Mouse (Mus musculus) hindbrain, embryonic 12.5 days (tissue): ENCODE measurements around the gene Cebpe. TPM values are rescaled to one million over a fixed set of nuclear protein-coding genes. Genes with fewer than 3 reads are reported as not detected.

Experiments
- ATAC-seq: fragments of 200-750 bp; cut with Nextera tagmentation; 2 replicates; pipeline ENCODE4 v1.8.0; 2017; ENCODE audit warnings: moderate TSS enrichment; ENCODE audit not compliant: low FRiP score
- H3K27ac ChIP-seq: fragments of 300-500 bp; sonication (generic); 2 replicates; pipeline ENCODE4 v1.5.1; 2016; ENCODE audit warnings: mild to moderate bottlenecking
- H3K27me3 ChIP-seq: fragments of 300-500 bp; sonication (generic); 2 replicates; pipeline ENCODE4 v1.6.1; 2016; ENCODE audit warnings: mild to moderate bottlenecking
- H3K36me3 ChIP-seq: fragments of 300-500 bp; sonication (generic); 2 replicates; pipeline ENCODE4 v1.6.1; 2016; ENCODE audit warnings: mild to moderate bottlenecking
- H3K4me1 ChIP-seq: fragments of 300-500 bp; sonication (generic); 2 replicates; pipeline ENCODE4 v1.6.1; 2016
- H3K4me2 ChIP-seq: fragments of 300-500 bp; sonication (generic); replicated peaks from 2 replicates; pipeline ENCODE4 v1.6.1; 2016; ENCODE audit warnings: mild to moderate bottlenecking
- H3K4me3 ChIP-seq: fragments of 300-500 bp; sonication (generic); 2 replicates; pipeline ENCODE4 v1.5.1; 2016; ENCODE audit warnings: mild to moderate bottlenecking
- H3K9ac ChIP-seq: fragments of 300-500 bp; sonication (generic); 2 replicates; pipeline ENCODE4 v1.6.1; 2016; ENCODE audit warnings: mild to moderate bottlenecking, moderate library complexity
- H3K9me3 ChIP-seq: fragments of 300-500 bp; sonication (generic); replicated peaks from 2 replicates; pipeline ENCODE4 v1.6.1; 2016; ENCODE audit warnings: mild to moderate bottlenecking
- WGBS: fragments of 180-500 bp; shearing (Covaris S2); methylation state at CpG from one replicate; pipeline ENCODE4 v1.1.7; 2016; 5-methylcytosine and 5-hydroxymethylcytosine counted together
- polyA plus RNA-seq: library from polyadenylated mRNA; unstranded; fragments of >200 nt; fragmentation: Nextera tagmentation; extraction: Ambion mirVana; gene quantifications from 2 replicates; pipeline ENCODE4 v1.2.1, GENCODE M21; 2016

Cebpe gene
- polyA plus RNA-seq, 1 experiment from 2014 or later: not detected

DNA sequence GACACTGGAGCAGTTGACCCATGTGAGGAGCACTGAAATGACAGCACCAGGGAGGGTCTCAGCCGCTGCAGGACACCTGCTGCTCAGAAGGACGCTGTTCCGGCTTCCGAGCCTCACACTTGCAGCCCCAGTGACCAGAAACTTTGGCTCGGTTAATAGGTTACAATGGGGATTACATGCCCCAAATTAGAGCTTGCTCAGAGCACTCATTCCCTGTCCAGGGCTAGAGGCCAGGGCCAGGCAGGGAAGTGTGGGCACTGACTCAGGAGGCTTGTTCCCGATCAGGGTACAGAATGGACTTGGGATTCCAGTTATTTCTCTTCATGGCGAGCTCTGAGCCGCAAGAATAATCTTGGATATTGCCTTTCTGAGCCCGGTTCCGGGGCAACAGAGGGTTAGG, 25.7 kb upstream of the Cebpe start:
- Histone ChIP-seq H3K4me1 (no peaks in the 10 kb centered on the region), H3K4me3 (no peak overlapping the region), H3K9ac (no peak overlapping the region), H3K36me3 (no peaks in the 10 kb centered on the region), H3K4me2 (no peak overlapping the region), H3K27ac (no peak overlapping the region), H3K9me3 (no peaks in the 10 kb centered on the region), H3K27me3 (no peaks in the 10 kb centered on the region)
- 70% methylated on average over 10 of the region's 10 CpGs for WGBS
- no peak for ATAC-seq

DNA sequence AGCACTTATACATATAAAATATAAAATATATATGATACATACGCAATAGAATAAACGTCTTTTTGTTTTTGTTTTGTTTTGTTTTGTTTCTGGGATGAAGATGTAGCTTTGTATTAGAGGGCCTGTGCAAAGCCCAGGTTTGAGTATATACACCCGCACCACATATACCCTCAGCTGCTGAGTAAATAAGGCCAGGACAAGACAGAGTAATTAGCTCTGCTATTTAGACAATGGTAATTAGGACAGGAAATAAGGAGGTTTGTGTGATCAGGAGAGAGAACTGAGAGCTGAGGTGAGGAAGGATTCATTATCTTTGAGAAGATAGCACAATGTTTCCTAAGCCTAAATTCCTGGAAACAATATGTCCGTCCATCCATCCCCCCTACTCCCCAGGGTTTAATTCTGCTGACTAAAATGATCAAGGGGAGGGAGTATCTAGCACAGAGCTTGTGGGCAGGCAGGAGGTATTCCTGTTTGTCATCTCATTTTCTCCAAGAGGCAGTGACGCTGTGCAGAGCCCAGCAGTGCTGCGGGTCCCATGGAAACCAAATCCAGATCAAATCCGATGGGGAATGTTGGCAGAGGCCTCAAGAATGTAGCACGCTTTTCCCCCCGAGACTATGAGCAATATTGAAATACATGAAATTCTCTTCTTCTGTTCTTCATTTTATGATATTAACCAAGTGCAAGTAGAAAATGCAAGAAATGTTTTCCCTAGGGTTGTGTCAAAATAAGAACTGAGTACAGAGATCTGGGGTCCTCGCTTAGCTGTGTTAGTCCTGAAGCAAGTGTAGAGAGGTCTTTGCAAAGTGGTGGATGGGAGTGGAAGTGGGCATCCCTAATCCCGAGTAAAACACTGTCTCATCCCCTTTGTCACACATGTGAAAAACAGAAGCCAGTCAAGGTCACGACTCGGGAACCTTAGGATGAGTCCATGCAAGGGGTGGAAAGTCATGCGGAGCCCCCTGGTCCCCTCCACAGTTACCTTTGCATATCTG, 24.9 kb upstream of the Cebpe start:
- H3K27me3 ChIP-seq: no peaks in the 10 kb centered on the region
- H3K4me3 ChIP-seq: no peak overlapping the region
- ATAC-seq: no peak
- H3K9ac ChIP-seq: no peak overlapping the region
- H3K9me3 ChIP-seq: no peaks in the 10 kb centered on the region
- H3K36me3 ChIP-seq: no peaks in the 10 kb centered on the region
- WGBS: 68% methylated on average over 14 of the region's 14 CpGs
- peak overlapping the region; percentile 46 for H3K27ac ChIP-seq
- no peak overlapping the region for H3K4me2 ChIP-seq
- no peaks in the 10 kb centered on the region for H3K4me1 ChIP-seq

DNA sequence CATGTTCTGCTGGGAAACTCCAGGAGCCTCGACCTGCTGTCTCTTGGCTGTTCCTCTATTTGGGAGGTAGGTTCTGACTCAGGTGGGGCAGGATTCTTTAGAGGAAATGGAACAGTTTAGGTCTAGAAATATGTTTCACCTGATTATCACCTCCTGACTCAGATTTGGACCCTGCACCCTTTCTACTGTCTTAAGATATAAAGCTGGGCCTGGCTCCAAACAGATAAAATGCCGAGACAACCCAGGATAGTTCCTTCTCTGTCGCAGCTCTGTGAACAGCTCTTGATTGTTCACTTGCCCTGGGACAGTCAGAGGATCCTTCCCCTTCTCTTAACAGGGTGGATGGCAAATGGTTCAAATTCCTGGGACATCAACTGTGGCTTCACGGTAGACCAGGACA, 23.2 kb upstream of the Cebpe start:
- WGBS: 79% methylated on average over 4 of the region's 4 CpGs
- no peaks in the 10 kb centered on the region for H3K4me1 ChIP-seq

DNA sequence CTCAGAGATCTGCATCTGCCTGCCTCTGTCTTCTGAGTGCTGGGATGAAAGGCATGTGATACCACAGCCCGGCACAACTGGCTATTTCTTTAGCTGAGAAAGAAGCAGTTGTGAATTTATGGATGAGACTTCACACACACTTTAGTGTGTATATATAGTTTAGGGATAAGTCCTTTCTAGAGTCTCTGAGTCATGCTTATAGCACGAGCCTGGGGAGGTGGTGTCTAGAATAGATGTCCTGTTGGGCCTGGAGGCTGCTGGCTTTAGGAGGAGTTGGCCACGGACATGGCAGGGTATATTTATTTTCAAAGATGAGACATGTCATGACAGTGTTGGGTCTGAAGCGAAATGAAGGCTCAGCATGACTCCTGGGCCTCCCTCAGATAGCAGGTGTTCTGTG, 22.0 kb upstream of the Cebpe start:
- no peak overlapping the region for H3K4me3 ChIP-seq
- H3K9me3 ChIP-seq: no peaks in the 10 kb centered on the region
- no peak overlapping the region for H3K4me2 ChIP-seq
- no peak overlapping the region for H3K9ac ChIP-seq
- H3K36me3 ChIP-seq: no peaks in the 10 kb centered on the region
- 79% methylated on average over 4 of the region's 4 CpGs for whole genome bisulfite sequencing
- ATAC-seq: no peak
- H3K4me1 ChIP-seq: no peaks in the 10 kb centered on the region
- no peak overlapping the region for H3K27ac ChIP-seq
- H3K27me3 ChIP-seq: no peaks in the 10 kb centered on the region

More for the DNA sequence above, 23.2 kb upstream of the Cebpe start:
- Histone ChIP-seq H3K36me3 (no peaks in the 10 kb centered on the region), H3K4me2 (no peak overlapping the region), H3K9ac (no peak overlapping the region), H3K27me3 (no peaks in the 10 kb centered on the region), H3K4me3 (no peak overlapping the region), H3K27ac (no peak overlapping the region), H3K9me3 (no peaks in the 10 kb centered on the region)
- no peak for ATAC-seq

DNA sequence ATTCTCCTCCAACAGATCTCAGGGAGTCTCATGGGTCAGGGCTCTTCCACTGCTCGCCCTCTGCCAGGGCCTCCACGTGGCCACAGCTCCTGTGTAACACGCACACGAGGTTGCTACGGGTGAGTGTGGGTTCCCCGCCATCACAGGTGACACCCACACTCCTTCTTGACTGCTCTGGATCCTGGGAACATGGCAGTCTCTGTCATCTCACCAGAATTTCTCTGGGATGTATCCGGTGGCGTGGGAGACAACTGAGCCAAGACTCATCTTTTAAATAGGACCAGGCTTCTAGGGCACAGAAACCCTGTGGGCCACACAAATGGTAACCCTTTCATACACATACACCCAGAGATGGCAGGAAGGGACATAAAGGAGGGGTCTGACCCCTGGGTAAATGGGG, 20.2 kb upstream of the Cebpe start:
- WGBS: 93% methylated on average over 8 of the region's 8 CpGs
- no peaks in the 10 kb centered on the region for H3K36me3 ChIP-seq
- H3K27ac ChIP-seq: no peak overlapping the region
- H3K9ac ChIP-seq: no peak overlapping the region
- no peaks in the 10 kb centered on the region for H3K27me3 ChIP-seq
- H3K4me1 ChIP-seq: no peaks in the 10 kb centered on the region
- no peak for ATAC-seq
- H3K4me3 ChIP-seq: no peak overlapping the region
- no peak overlapping the region for H3K4me2 ChIP-seq
- no peaks in the 10 kb centered on the region for H3K9me3 ChIP-seq

DNA sequence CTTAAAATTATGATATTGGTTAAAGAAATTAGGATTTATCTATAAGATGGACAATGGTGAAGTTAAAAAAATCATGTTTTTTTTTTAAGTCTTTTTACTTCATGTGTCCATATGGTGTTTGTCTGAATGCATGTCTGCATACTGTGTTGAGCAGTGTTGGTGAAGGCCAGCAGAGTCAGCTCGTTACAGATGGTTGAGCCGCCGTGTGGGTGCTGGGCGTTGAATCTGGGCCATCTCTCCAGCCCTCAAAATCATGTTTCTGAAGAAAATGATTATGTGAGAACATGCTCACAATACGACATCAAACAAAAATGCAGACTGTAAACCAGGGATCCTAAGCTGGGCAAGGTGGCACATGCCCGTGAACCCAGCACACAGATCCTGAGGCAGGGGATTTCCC, 18.3 kb upstream of the Cebpe start:
- no peak for ATAC-seq
- H3K4me1 ChIP-seq: no peaks in the 10 kb centered on the region
- H3K27ac ChIP-seq: no peak overlapping the region
- H3K9me3 ChIP-seq: no peaks in the 10 kb centered on the region
- H3K4me2 ChIP-seq: no peak overlapping the region
- no peak overlapping the region for H3K9ac ChIP-seq
- H3K27me3 ChIP-seq: no peaks in the 10 kb centered on the region
- 94% methylated on average over 6 of the region's 6 CpGs for WGBS
- no peaks in the 10 kb centered on the region for H3K36me3 ChIP-seq
- H3K4me3 ChIP-seq: no peak overlapping the region

DNA sequence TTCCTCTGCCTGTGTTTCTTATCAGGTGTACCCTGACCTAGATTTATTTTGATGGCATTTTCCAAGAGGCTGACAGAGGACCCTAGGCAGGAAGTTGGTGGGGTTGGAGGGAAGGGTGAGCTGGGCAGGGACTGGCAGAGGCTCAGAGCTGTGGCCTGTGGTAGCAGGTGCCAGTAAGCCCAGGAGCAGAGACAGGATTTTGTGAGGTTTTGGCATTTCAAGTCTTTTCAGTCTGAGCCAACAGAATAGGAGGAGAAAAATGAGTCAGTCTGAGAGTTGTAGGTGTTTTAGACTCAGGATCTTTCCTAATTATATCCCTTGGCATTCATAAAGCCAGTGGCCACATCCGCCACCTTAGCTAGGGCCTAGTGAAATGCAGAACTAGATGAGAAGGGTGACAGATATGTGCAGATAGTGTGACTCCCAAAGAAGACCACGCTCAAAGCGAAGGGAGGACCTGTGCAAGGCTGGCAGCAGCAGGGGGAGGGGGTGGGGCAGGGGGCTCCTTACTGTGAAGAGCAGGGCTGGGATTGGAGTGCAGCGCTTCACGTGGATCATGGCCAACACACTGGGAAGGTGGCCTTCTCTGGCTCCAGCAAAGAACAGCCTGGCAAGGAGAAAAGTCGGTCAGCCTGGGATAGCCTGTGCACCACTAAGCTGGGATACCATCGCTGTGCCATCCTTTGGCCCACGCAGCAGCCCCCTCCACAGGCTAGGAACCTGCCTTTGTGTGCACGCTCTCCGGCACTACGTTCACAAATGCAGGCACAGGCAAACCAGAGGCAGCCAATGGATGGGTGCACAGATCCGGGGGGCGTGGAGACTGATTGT, 17.1 kb upstream of the Cebpe start:
- H3K36me3 ChIP-seq: no peaks in the 10 kb centered on the region
- H3K9me3 ChIP-seq: no peaks in the 10 kb centered on the region
- no peaks in the 10 kb centered on the region for H3K4me1 ChIP-seq
- no peak for ATAC-seq
- H3K9ac ChIP-seq: no peak overlapping the region
- 69% methylated on average over 13 of the region's 13 CpGs for WGBS
- H3K4me3 ChIP-seq: no peak overlapping the region
- no peak overlapping the region for H3K4me2 ChIP-seq
- no peak overlapping the region for H3K27ac ChIP-seq
- no peaks in the 10 kb centered on the region for H3K27me3 ChIP-seq

DNA sequence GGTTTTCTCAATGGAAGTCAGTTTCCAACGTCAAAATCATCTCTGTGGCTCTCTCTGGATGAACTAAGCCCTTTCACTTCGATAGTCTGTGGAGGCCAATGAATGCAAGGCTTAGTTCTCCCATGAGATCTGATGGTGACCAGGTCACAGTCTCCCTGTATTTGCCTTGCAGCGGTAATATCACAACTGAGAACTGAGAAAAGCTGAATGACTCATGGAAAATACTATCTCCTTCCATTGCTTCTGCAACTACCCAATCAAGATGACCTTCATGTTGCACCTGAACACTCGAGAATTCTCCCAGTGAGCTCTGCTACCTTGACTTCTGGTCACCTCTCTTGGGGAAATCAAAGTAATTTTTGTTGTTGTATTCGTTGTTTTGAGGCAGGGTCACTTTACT, 15.6 kb upstream of the Cebpe start:
- Histone ChIP-seq H3K36me3 (no peaks in the 10 kb centered on the region), H3K9me3 (no peaks in the 10 kb centered on the region), H3K4me1 (no peaks in the 10 kb centered on the region), H3K4me2 (no peak overlapping the region), H3K27me3 (no peaks in the 10 kb centered on the region), H3K9ac (no peak overlapping the region), H3K4me3 (no peak overlapping the region), H3K27ac (no peak overlapping the region)
- ATAC-seq: no peak
- WGBS: 80% methylated on average over 5 of the region's 5 CpGs

DNA sequence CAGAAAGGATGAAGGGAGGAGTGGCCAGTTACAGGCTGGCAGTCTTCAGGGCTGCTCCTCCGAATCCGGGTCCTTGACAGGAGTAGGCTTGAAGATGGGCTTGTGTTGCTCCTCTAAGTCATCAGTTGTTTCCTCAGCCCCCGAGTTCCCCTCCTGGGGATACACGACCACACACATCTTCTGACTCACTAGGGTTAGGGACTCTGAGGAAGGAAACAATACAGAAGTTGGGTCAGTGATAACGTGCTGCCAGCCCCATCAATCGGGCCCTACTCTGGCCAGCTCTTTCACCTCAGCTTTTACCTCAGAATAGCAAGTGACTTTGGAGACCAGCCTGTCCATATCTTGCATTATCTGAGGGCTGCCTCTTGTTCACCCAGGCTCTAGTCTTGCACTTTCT, 12.1 kb upstream of the Cebpe start:
- H3K4me1 ChIP-seq: no peaks in the 10 kb centered on the region
- H3K4me3 ChIP-seq: no peak overlapping the region
- H3K36me3 ChIP-seq: no peaks in the 10 kb centered on the region
- no peaks in the 10 kb centered on the region for H3K9me3 ChIP-seq
- H3K9ac ChIP-seq: no peak overlapping the region
- no peak overlapping the region for H3K4me2 ChIP-seq
- 78% methylated on average over 6 of the region's 6 CpGs for WGBS
- no peaks in the 10 kb centered on the region for H3K27me3 ChIP-seq
- no peak for ATAC-seq
- H3K27ac ChIP-seq: no peak overlapping the region

DNA sequence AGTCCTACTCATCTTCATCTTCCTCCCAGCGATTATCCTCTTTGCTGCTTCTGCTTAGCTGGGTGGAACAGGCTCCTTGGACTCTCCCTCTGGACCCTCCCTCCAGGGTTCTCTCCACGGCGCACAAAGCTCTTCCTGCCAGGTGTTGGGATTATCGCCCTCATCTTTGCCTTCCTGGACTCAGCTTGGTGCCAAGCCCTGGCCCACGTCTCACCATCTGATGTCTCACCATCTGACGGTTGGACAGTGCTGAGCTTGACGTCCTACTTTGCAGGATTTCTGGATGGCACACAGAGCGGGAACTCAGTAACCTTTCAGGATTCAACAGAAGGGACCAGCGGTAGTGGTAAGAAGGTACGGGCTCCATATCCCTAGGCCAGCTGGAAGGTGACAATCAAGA, 9.7 kb upstream of the Cebpe start:
- 84% methylated on average over 10 of the region's 10 CpGs for WGBS
- Histone ChIP-seq H3K4me1 (no peaks in the 10 kb centered on the region), H3K4me2 (no peak overlapping the region), H3K27me3 (no peaks in the 10 kb centered on the region), H3K9ac (no peak overlapping the region), H3K36me3 (no peaks in the 10 kb centered on the region), H3K9me3 (no peaks in the 10 kb centered on the region), H3K27ac (no peak overlapping the region), H3K4me3 (no peak overlapping the region)
- ATAC-seq: no peak

DNA sequence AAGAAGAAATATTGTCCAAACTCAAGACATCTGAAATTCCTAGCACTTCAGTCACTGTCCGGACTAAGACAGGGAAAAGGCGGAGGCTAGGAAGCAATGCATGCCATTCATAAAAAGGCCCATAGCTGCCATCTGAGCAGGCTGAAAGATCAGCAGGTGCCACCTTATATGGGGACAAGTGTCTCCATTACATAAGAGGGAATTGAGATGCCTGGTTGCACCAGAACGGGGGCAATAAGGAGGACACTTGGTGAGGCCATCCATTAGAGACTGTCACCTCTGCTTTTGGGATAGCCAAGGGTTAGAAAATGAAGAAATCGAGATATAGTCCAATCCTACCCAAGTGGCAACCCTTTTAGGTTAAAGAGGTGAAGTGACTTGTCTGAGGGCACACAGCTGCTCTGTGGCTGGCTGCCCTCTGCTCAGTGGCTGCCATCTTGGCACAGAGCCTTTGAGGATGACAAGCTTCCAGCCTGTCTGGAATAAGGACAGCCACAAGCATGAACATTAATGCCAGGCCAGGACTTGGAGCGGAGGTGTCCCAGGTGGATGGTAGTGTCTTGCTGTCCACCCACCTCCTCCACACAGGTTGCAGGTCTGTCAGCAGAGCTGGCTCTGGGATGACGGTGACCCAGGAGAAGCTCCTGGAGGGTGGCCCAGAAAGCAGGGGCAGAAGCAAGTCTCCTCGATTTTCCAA, 8.8 kb upstream of the Cebpe start:
- ATAC-seq: no peak
- no peak overlapping the region for H3K4me2 ChIP-seq
- WGBS: 84% methylated on average over 7 of the region's 7 CpGs
- H3K4me1 ChIP-seq: no peaks in the 10 kb centered on the region
- H3K9me3 ChIP-seq: no peaks in the 10 kb centered on the region
- no peaks in the 10 kb centered on the region for H3K36me3 ChIP-seq
- H3K9ac ChIP-seq: no peak overlapping the region
- no peak overlapping the region for H3K4me3 ChIP-seq
- H3K27ac ChIP-seq: no peak overlapping the region
- H3K27me3 ChIP-seq: no peaks in the 10 kb centered on the region

DNA sequence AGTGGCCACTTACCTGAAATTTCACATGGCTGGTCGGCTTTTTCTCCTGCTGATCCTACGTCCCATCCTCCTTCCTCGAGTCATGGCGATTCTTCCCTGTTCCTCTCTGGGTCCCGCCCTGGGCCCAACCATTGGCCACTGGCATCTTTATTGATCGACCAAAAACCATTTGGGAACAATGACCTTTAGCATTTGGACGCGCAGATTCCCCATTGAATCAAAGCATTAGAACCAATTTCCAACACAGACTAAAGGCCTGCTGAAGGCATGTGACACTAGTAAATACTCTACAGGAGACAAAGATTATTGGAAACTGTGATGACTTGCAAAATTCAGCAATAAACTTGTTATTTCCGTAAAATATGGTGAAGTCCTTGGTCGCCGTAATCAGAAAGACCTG, 8.1 kb upstream of the Cebpe start:
- H3K4me2 ChIP-seq: no peak overlapping the region
- ATAC-seq: no peak
- WGBS: 90% methylated on average over 11 of the region's 11 CpGs
- no peak overlapping the region for H3K27ac ChIP-seq
- no peaks in the 10 kb centered on the region for H3K9me3 ChIP-seq
- no peaks in the 10 kb centered on the region for H3K27me3 ChIP-seq
- H3K9ac ChIP-seq: no peak overlapping the region
- H3K4me3 ChIP-seq: no peak overlapping the region
- no peaks in the 10 kb centered on the region for H3K36me3 ChIP-seq
- no peaks in the 10 kb centered on the region for H3K4me1 ChIP-seq
